Mouse (Mus musculus): Measurements from ENCODE around the gene Agbl3.

The Agbl3 gene

DNA sequence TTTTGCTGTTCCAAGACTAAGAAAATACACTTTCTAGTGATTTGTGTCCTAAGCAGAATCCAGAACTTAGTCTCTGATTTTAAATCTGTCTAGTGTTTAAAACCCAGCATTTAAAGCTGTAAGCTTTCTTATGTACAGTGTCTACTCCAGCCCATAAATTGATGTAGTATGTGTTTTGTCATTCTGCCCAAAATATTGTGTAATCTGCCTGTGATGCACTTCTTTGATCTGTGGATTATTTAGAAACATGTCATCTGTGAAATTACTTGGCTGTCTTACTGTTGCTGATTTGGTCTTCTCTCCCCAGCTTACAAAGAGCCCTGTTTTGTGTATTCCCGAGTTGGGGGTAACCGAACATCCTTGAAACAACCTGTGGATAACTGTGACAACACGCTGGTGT is 17.7 kb downstream of the Agbl3 start:
- DNase-seq (ENCODE audit: low spot score): no peak

GRCm38 (mm10) chr6:34805582-34805981 is 25.4 kb downstream of the Agbl3 start:
- DNase-seq (ENCODE audit: low spot score): no peak

DNA sequence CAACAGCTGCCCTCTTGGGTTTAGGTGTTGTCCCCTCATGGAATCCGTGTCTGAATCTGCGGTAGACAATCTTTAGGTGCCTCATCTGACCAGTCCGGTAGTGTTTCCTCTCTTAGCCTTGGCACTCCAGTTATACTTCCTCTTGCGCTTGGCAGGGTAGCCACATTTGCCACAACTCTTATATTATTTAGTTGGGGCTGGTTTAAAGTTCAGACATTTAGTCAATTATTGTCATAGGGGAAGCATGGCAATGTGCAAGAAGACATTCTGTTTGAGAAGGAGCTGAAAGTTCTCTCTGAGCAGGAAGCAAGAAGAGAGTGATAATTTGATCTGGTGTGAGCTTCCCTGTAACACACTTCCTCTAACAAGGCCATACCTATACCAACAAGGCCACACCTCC is 30.4 kb downstream of the Agbl3 start:
- no peak for DNase-seq (ENCODE audit: low spot score)

GRCm38 (mm10) chr6:34824406-34824805 is 44.2 kb downstream of the Agbl3 start:
- no peak for DNase-seq (ENCODE audit: low spot score)

GRCm38 (mm10) chr6:34832352-34832751 is 52.1 kb downstream of the Agbl3 start:
- no peak for DNase-seq (ENCODE audit: low spot score)

DNA sequence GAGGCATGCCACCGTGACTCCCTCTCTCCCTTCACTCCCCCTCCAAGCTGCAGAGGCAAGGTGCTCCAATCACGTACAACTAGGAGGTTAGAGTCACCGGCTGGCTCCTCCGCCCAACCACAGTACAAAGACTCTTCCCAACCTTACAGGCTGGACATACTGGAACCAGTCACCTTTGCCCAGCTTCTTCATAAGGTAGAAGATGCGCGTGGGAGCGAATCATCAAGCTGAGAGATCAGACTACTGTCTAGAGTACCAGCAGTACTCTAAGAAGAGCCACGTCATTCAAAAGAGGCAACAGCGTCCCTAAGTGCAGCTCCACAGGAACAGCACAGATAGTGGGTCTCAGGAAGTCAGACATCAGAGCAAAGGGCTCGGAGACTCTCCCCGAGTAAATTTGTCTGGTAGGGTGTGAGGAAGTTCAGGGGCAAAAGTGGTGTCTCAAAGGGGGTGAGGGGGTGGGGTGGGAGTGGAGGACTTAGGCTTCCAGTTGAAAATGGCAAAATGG is 81.4 kb downstream of the Agbl3 start:
- DNase-seq (ENCODE audit: low spot score): no peak

DNA sequence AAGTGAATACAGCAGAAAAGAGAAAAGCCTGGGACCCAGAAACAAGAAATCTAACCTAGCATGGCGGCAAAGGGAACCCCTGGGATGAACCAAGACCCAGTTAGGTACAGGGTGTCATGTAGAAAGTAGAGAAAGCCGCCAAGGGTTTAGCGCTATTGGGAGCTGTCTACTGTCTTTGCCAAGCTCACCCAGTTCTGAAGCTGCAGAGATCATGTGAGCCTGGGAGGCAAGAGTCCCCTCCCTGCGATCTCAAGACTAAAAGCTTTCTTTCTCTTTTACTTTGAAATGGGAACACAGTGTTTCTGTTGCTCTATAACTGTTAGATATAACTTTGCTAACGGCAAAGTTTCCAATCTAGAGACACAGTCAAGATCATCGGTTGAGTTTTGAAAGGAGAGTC is 82.1 kb downstream of the Agbl3 start:
- DNase-seq (ENCODE audit: low spot score): no peak

DNA sequence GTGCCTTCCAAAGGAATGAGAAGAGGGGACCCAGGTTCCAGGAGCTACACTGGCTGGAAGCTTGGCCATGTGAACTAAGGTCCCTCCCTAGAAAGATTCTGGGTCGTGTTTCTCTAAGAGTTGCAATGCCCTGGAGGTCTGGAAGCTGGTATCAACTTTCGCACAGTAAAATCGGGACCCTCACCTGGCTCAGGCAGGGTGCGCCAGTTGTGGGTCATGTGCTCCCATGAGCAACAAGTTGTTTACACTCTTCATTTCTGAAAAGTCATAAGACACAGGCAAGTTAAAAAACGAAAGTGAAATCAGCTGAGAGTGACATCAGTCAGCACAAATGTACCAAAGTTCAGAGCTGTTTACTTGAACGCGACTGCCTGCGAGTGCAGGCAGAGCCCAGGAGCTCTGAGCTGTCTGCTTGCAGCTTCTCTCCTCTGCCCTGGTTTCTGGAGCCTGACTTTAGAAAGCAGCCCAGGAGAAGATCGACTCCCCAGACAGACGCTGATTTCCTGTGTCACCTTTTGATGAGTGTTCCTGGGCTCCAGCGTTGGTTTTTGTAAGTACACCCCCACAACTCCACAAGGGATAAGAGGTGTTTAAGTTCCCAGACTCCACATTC is 82.7 kb downstream of the Agbl3 start, which contains the start of gene Tmem140:
Gene Tmem140, plus strand, starts transcription at position 356 of the 613 bp plus-strand sequence.
- no peak for DNase-seq (ENCODE audit: low spot score)

GRCm38 (mm10) chr6:34863786-34864514 is 83.7 kb downstream of the Agbl3 start:
- DNase-seq (ENCODE audit: low spot score): no peak

DNA sequence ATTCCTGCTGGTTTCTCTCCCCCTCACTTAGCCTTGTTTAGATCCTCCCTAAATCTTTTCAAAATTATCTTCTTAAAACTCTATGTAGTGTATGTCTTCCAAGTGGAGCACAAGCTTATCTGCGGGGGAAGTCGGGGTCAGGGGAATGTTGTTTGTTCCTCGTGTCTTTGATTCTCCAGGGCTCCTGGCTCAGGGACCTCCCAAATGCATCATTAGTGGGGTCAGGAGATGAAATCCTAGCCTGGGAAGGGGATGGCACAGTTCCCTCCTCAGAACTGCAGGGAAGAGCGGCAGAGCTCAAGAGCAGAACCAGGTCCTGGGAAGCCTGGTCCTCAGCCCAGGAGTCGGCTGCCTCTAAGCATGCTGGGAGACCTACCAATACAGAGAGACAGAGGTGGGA is 85.0 kb downstream of the Agbl3 start:
- DNase-seq (ENCODE audit: low spot score): no peak

DNA sequence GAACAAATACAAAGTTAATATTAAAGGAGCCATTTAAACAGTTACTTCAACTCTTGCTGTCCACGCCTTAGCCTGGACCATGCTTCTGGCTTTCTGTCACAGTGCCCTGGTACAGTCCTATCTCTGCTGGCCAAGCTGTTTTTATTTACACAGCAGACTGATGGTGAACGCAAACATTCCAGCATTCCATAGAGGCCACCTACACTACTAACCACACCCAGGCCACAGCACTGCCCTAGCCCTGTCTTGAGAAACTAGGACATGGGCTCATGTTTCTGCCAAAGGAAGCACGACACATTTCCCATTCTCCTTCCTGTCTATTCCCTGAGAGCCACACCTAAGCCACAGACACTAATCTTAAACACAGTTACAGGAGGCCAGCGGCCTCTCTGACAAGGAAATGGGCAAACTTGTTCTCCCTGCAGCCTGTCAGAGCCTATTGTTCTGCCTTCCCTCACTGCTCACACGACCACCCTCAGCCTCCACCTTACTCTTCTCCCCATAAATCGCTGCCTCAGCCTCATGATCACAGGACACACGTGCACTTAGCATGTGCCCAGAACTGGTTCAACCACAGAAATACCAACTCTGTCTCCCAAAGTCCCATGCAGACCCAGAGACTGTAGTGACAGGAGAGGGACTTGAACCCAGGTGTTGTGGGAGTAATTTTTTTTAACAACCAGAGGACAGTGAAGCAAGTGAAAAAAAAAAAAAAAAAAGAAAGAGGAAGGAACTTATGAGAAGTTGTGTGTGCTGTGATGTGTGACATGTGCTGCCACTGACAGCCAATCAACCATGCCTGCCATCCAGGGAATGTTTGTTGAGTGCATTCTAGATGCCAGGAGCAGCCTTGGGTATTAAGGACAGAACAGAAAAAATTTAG is 85.7 kb downstream of the Agbl3 start:
- DNase-seq (ENCODE audit: low spot score): no peak

DNA sequence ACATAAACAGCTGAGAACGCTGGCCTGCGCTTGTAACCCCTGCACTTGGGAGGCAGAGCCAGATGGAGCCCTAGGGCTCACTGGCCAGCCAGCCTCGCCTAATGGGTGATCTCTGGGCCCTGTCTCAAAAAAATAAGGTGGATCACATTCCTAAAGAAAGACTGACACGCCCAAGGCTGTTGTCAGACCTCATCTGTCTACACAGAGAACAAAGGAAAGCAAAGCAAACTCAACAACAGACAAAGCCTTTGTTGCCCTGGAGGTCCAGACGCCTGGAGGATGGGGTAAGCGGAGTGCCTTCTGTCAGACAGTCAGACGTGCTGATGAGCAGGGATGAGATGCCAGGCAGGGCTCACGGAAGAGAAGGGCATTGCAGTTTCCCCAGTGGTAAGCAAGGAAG is 86.6 kb downstream of the Agbl3 start:
- DNase-seq (ENCODE audit: low spot score): no peak

DNA sequence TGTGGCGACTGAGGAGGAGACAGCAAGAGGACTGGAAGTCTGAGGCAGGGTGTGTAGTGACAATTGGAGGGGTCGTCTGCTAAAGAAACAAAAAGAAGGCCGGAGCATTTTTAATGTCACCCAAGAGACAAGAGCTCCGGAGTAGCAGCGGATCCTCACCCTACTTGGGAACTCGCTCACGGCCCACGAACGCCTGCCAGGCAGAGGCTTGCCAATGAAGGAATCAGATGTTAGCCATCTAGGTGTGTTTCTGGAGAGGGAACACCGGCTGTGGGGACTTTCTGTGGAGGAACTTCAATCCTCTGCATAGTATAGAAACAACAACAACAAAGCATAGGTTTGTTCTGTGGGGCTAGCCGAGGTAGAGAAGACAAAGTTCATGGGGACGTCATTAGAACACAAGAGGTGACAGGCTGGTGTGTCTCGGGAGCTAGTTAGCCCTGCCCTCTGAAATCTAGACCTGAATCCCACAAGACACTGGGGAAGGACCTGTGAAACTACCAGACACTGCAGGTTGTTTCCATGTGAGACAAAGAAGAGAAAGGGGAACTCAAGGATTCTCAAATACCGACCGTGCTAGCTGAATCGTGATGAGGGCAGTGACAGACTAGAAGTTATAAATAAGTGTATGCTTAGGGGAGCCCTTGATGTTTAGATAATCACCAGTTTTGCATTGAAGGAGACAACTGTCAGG is 87.2 kb downstream of the Agbl3 start:
- DNase-seq (ENCODE audit: low spot score): no peak

DNA sequence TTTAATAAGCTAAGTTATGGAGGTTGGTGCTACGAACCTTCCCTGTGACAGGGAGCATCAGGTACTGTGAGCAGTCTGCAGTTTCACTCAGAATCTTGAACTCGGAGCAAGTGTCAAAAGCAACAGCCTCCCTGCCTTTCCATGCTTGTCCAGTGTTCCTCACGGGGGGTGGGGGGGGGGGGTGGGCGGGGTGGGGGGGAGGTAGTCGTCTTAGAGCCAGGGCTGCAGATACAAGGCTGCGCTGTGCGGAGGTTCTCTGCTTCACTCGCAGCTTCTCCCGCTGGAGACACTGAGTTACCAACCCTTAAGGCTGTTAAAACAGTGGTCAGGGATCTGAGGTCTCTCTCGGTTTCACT is 87.7 kb downstream of the Agbl3 start:
- DNase-seq (ENCODE audit: low spot score): no peak

- no peak for DNase-seq (ENCODE audit: low spot score)
Measured at GRCm38 (mm10) chr6:34868507-34869217, 88.4 kb downstream of the Agbl3 start.

DNA sequence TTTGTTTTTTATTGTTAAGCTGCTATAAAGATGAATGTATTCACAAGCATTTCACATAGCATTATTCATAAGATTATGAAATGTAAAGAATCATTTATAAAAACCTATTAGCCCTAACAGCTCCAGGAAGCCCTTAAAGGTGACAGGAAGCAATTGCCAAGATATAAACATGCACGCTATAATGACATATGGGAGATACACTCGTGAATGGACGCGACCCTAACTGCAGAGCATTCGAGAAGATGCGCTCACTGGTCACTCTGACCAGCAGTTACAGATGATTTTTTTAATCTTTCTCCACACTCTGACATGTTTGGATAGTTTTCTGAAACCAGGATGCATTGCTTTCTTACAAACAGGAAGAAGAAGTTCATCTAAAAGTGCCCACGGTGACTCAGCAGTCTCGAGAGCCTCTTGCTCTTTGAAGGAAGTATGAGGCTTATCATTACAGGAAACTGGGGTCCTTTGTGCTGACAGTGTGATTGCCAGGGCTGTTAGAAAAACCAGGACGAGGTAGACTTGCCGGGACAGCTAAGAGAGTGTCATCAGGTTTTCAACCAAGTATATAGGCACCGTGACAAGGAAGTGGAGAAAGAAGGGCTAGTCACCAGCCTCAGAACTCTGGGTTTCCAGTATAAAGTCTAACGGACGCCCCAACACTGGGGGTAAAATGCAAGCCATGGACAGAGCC is 89.1 kb downstream of the Agbl3 start:
- DNase-seq (ENCODE audit: low spot score): no peak

- no peak for DNase-seq (ENCODE audit: low spot score)
Measured at GRCm38 (mm10) chr6:34870136-34870535, 89.9 kb downstream of the Agbl3 start.

DNA sequence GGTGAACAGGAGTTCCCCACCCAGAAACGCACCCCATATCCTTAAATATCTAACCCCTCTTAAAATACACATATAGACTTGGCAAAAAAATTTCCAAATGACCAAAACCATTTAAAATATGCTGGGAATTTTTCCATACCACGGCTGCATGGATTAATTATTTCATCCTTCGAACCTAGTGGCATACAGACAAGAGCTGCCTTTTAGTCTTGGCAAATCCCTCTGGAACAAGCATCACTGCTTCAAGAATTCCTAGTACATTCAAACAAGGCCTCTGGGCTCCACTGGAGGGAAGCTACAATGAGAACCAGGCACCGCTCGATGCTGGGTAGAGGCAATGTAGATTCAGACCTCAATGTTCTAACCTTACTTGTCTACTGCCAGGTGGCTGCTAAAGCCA is 90.5 kb downstream of the Agbl3 start:
- no peak for DNase-seq (ENCODE audit: low spot score)

- no peak for DNase-seq (ENCODE audit: low spot score)
Measured at GRCm38 (mm10) chr6:34871929-34872328, 91.7 kb downstream of the Agbl3 start.

- DNase-seq (ENCODE audit: low spot score): no peak
Measured at GRCm38 (mm10) chr6:34872871-34873270, 92.6 kb downstream of the Agbl3 start.
